Mouse (Mus musculus): ENCODE results near the gene Tmem87a.

- TF ChIP-seq CTCF (conservative IDR thresholded peaks at IDR 0.05; ENCODE audit: insufficient read depth, insufficient read length, low read depth, low read length): no peak
- no peak for TF ChIP-seq POLR2A (IDR thresholded peaks at IDR 0.05; ENCODE audit: low read depth, low read length)
These were observed 43.5 kb downstream of the Tmem87a start for GRCm38 (mm10) chr2:120360425-120360824.

All from kidney, adult 2 months (tissue).